Mouse (Mus musculus) frontal cortex, postnatal 10 days (tissue): ENCODE data around the gene Gxylt2.

Experiments used
- DNase-seq, 2 experiments: peaks; one replicate each; pipeline ENCODE4 v3.0.0; 2022; ENCODE audit warnings: low spot score in 2 of 2, mixed read lengths in 1 of 2

The Gxylt2 gene

DNA sequence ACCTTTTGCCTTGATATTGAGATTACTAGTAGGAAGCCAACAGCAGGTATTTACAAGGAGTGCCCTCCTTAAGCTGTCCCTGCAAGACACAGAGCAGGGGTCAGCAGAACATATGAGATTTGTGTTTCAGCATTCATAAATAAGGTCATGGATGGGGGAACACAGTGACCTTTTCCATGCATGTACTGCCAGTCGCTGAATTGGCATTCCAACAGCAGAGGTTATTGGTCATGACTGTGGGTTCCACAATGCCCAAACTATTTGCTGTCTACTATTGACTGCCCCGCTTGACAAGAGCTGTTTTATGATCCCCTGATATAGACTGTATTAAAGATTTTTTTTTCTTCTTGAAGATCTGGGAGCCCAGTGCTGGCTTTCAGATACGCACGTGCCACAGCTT lies 95.2 kb downstream of the Gxylt2 start:
- DNase-seq, result no peak

DNA sequence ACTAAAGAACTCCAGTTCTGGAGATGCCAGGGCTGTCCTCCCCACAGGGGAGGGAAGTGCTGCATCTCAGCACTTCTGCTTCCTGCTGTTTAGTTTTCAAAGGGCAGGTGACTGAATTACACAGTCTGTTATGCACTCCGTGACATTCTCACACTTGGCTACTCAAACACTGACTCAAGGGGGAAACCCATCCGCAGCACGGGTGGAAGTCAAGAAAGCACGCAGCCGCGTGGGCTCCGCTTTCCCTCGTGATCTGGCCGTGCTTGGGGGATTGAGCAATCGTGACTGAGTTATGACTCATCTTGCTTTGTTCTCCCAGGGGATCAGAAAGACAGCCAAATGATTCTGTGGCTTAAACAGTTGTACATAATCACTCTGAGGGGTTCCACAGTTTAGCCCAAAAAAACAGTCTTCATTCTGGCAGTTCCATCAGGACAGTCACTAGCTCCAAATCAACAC lies 96.0 kb downstream of the Gxylt2 start:
- no peak for DNase-seq

DNA sequence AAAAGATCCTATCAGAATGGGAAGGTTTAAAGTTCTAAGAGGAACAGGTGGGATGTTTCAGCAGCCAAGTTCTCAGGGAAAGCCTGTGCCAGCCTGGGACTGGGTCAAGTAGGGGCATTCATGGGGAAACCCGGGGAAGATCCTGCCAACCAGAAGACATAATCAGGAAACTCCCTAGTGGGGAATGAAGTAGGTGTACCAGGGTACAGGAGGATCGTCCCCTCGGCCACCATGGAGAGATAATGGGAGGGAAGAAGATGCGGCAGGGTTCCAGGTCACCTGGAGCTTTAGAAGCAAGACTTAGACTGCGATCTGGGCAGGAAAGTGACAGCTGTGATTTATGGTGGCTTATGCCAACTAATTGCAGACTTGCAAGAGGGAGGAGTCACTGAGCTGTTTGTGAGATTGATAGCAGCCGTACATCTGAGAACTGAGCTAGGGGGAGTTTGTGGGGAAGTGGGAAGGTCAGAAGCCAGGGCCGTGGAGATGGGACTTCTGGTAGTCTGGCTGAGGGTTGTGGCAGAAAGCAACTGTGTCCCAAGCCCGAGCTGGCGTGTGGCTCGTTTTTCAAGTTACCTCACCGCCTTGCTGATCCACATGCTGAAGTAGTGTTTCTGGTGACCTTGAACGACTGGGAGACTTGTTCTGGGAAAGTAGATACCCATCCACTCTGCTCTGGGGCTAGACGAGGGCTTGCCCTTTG lies 98.0 kb downstream of the Gxylt2 start:
- no peak for DNase-seq

DNA sequence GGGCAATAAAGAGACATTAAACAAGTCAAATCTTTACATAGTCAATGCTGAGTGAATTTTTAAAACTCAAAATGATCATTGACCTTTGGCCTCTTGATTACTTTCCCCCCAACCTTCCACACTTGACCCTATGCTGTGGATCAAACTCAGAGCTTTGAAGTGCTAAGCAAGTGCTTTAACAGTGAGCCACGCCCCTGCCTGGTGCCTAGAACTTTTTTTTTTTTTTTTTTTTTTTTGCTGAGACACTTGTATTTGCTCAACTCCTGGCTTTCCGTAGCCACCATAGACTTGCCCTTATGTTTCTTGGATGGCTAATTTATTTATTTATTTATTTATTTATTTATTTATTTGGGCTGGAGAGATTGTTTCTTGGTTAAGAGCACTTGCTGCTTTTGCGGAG lies 98.7 kb downstream of the Gxylt2 start:
- DNase-seq, result no peak

DNA sequence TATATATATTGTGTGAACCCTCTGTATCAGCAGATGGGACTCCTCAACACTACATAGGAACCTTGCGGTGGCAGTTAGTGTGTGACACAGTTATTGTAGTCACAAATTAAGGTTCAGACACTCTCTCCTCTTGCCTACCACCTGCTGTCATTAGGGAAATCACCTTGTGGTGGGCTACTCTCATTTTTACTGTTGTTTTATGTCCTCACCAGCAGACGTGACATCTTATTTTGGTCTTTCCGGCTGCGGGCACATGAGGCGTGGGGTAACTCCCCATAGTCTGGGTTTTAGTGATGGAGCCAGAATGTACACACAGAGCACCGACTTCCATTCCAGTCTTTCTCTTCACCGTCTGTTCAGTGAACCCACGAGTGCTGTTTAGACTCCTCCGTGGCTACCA lies 102.7 kb downstream of the Gxylt2 start:
- no peak for DNase-seq

DNA sequence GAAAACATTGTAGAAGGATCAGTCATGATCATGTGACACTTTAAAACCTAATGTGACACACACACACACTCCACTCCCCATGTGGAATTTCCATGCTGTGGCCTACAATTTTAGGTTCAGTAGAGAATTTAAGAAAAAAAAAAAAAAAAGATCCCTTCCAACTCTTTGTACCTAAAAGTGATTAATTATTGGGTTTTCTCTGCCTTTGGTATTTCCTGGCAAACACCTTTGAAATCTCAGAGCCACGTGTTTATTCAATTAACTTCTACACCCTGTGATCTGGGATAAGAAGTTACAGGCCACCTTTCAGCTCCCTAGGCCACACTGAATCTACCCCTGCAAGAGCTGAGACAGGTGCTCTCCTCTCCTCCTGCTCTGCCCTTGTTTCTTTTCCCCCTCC lies 103.2 kb downstream of the Gxylt2 start:
- no peak for DNase-seq

DNA sequence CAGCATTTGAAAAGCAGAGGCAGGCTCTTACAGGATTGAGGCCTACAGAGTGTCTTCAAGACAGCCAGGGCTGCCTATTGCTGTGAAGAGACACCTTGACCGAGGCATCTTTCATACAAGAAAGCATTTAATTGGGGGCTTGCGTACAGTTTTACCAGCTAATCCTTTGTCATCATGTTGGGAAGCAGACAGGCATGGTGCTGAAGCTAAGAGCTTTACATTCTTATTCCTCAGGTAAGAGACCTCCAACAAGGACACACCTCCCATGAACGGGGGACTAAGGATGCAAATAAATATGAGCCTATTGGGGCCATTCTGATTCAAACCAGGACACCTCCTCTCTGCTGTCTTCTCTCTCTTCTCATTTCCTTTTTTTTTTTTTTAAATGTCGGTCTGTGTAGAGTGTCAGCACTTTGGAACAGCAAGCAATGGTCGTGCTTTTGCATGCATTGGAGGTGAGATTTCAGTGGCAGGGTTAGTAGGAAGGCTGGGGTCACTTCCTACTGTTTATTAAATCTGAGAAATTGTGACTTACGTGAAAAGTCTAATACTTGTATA lies 103.8 kb downstream of the Gxylt2 start:
- no peak for DNase-seq

DNA sequence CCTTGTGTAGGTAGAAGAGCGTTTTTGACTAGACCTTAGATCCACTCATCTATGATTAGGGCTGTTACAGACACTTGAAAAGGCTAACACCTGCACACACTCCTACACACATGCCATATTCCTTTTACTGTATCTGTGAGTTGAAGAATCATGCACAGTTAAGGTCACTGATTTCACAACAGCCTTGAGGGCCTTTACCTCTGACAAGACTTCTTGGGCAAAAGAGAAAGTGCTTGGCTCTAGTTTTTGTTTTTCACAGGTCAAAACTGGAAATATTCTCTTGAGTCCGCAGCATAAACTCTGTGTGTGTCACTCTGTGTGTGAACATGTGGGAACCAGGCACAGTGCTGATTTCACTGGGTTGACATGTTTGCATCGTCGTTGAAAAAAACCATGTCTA lies 105.6 kb downstream of the Gxylt2 start:
- DNase-seq, result no peak

DNA sequence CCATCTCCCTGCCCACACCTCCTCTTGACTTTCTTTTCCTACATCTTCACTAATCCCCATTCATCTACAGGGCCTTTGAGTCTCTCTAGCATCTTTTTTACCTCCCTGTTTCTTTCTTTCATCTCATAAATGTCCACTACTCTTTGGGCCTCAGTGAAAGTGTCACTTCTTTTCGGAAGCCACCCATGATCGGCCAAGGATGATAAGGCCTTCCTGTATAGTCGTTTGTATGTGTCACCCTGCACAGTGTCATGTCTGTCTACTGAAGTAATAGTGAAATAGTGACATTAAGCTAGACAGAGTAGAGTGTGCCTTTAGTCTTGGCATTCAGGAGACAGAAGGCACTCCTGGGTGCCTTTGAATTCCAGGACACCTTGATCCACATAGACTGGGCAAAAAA lies 107.2 kb downstream of the Gxylt2 start:
- DNase-seq, result no peak

DNA sequence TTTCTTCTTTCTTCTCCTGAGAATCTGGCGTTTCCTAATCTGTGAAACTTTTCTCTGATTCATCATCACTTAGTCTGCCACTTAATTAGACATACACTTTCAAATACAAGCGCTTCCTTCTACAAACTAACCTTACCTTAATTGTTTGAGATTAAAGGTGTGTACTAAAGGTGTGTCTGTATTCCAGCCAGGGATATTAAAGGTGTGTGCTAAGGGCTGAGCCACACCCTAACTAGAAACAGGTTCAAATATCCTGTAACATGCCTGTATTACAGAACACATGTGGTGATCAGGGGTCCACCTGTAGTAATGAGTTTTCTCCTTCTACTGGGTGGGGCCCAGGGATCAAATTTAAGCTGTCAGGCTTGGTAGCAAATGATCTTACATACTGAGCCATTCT lies 116.8 kb downstream of the Gxylt2 start:
- DNase-seq, result no peak

DNA sequence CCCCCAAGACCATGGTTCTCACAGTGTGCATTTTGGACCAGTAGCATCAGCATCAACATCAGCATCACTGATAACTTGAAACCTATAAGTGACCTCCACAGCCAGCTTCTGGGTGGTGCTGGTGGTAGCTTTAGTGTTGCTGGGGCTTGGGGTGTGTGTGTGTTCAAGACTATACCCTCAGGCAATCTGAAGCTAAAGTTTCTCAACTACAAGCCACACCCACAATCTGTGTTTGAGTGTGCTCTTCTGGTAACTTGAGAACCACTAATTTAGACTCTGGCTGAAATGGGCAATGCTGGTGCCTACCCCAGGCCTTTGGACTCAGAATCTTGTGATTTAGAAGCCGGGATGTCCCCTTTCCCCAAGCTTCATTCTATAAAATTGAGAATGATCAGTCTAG lies 118.8 kb downstream of the Gxylt2 start:
- DNase-seq, result no peak

DNA sequence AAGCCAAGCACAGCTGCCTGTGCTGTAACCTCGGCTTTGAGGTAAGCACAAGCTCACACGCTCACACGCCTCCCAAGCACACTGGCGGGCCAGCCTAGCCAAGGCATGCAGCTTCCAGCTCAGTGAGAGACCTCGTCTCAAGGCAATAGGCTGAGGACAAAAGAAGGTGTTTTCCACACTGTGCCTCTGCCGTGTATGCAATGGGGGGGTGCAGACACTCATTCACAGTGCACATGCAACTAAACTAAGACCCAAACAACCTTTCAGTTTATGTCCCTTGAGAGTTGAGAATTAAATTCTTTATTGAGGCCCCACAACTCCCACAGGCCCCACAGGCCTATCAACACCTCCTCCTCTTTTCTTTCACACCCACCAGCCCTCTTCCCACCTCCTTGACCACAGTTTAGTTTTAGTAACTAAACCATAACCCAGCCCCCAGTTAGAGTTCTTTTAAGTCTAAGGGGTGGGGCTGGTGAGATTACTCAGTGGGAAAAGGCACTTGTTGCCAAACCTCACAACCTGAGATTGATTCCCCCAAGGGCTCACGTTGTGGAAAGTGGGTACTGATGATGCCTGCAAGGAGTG lies 119.9 kb downstream of the Gxylt2 start:
- DNase-seq, result no peak

DNA sequence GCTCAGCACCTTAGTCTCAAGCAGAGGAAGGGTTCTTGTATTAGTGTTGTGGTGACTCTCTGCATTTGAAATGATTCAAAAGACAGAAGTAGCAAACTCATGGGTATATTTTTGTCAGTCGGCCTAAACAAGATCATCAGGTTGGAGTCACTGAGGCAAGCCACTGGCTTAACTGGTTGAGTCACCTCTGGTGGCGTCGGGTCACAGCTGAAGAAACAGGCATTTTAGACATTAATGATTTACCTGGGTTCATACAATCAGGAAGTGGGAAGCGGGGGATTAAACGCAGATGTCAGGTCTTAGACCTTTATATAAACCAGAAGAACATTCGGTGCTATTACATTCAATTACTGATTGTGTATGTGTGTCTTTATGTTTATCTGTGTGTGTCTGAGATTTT lies 121.5 kb downstream of the Gxylt2 start:
- no peak for DNase-seq

DNA sequence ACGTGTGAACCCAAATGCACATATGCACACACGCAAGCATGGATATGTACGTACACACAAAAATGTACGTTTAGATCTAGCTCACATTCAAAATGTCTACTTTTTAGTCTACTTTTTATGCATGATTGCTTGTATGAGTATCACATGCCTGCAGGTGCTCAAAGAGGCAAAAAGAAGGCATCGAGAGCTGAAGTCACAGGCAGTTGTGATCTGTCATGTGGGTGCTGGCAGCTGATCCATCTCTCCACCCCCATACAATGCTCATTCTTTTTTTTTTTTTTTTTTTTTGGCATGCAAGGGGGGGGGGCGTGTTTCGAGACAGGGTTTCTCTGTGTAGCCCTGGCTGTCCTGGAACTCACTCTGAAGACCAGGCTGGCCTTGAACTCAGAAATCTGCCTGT lies 124.0 kb downstream of the Gxylt2 start:
- DNase-seq, result no peak

DNA sequence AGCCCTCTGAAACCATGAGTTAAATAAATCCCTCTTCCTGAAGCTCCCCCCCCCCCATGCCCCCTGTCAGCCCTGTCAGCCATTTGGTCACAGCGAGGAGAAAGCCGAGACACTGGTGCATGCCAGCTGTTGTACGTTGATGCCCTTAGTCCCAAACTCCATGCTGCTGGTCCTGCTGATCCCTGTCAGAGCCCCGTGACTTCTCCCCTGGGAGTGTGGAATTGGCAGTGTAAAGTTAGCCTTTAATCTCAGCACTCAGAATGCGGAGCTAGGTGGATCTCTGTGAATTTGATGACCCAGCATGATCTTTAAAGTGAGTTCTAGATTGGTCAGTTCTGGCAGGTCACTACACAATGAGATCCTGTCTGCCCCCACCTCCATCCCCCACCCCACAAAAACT lies 125.2 kb downstream of the Gxylt2 start:
- no peak for DNase-seq

DNA sequence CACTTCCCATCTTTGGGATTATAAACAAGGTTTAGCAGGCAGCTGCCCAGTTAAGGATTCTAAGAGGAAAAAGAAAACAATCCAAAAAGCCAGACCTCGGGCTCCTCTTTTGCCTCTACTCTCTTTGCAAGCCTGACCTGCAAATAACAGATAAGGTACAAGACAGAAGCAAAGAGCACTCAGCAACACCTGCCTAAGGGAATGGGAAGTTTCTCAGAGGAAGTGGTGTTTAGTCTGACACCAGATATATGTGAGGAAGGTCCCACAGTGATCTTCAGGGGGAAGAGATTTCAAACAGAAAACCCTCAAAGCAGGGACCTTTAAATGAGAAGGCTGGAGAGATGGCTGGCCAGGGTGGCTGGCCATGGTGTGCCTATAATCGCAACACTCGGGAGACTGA lies 126.7 kb downstream of the Gxylt2 start:
- DNase-seq, result no peak

DNA sequence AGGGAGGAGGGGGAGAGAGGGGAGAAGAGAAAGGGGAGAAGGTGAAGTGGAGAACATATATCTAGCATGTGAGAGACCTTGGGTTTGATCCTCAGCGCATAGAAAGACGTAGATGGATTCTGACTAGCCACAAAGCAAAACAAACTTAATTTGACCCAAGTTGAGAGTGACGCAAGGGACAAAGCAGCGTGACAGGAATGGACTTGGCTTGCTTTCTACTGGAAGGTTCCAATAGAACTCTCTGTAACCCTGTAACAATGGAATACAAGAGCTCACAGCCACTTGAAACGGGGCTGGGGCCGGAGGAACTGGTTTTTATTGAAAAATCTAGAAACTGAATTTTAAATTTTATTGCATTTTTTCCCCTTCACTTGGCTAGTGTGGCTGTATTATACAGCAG lies 127.2 kb downstream of the Gxylt2 start:
- no peak for DNase-seq

DNA sequence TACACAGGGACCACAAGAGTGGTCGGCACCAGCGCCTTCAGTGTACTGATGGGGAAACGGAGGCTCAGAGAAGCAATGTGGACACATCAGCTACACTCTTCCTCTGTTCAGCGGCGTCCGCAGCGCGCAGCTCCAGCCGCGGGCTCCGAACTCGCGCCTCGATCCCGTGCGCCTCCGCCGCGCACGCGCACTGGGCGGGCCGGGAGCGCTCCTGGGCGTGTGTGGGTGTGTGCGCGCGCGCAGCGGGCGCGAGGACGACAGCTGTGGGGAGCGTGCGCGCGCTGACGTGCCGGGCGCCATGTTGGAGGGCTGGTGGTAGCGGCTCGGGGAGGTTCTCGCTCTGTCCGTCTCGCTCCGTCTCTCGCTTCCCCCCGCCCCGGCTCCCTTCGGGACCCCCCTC lies 128.8 kb downstream of the Gxylt2 start, which contains the start of gene Ppp4r2:
Gene Ppp4r2, plus strand, starts transcription at position 268 of the 400 bp plus-strand sequence.
- DNase-seq, result peak; percentile 83 to 90

DNA sequence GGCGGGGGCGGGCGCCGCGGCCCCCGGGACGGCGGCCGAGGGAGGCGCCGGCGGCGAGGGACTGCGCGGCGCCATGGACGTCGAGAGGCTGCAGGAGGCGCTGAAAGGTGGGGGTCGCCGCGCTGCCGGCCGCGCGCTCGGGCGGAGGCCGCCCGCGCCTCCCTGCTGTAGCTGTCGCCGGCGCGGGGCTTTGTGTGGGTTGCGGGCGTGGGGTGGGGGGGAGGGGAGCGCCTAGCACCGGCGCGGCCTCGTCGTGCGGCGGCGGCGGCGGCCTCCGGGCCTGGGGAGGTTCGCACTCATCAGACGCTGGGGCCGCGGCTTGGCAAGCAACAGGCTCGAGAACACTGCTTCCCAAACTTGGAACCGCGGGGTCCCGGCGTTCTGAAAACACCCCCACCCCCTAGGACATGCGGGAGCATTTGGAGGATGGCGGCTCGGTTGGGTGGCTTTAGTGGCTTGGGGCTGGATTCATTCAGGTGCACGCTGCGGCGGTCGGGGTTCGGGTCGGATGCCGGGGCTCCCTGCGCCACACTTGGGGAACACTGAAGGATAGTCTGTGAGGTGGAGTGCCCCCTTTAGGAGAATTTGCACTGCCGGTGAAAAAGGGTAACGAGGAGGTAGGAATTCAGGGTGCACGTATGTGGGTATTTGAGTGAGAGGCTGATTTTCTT lies 129.4 kb downstream of the Gxylt2 start:
- DNase-seq, result peak; percentile 43 to 58

DNA sequence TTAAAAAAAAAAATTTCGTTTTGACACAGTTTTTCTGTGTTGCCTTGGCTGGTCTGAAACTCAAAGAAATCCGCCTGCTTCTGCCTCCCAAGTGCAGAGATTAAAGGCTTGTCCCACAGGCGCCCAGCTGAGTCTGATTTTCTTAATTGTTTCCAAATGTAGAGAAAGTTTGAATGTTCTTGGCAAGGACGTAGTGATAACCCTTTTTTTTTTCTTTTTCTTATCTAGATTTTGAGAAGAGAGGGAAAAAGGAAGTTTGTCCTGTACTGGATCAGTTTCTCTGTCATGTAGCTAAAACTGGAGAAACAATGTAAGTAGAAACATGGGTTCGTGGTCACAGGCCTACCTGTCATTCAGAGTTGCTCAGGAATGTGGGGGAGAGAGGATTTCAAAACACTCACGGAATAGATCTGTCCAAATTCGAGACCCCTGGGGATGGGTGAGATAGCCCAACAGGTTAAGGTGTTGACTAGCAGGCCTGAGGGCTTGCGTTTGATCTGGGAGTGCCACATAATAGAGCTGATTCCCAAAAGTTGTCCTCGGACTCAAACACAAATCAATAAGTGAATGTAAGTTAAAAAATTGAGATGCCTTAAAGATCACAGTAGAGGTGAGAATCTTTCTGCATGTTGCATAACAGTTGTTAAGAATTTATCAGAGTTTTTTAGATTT lies 130.1 kb downstream of the Gxylt2 start:
- no peak for DNase-seq

DNA sequence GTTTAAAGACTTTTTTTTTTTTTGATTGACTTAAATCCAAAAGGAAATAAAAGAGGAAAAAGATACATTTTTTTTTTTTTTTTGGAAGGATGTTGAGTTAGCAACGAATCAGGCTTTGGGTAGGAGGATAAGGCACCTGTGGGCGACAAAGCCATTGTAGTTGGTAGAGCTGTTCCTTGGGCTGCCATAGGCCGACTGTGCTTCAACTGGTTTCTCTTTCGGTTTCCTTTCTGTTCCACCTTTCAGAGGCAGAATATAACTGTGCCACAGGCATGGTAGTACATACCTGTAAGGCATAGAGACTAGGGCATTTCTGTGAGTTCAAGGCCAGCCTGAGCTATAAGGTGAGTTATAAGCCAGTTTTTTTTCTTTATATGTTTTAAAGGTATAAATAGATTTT lies 140.5 kb downstream of the Gxylt2 start:
- no peak for DNase-seq

DNA sequence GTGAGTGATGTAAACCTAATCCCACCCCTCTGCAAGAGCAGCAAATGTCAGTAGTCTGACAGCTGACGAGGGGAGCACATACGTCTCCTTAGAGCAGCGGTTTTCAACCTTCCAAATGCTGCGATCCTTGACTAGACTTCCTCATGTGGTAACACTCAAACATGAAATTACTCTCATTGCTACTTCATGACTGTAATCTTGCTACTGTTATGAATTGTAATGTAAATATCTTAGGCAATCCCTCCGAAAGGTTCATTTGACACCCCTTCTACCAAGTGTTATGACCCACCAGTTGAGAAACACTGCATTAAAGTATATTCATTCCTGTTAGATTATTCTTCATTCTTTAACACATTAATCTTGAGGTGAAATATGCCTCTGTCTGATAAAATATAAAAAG lies 142.7 kb downstream of the Gxylt2 start:
- DNase-seq, result no peak
